Mouse (Mus musculus) midbrain, postnatal 0 days (tissue): Measurements from ENCODE around the gene Taf10. TPM values are rescaled to one million over a fixed set of nuclear protein-coding genes. Genes with fewer than 3 reads are reported as not detected.
"Not testable (repeated sequence)": the region's sequence is repeated elsewhere in the genome, so short reads cannot be mapped to it uniquely, and the experiment has no call there.

ENCODE experiments used
- ATAC-seq: fragments of 200-750 bp; cut with Nextera tagmentation; 2 replicates; pipeline ENCODE4 v1.8.0; 2017; ENCODE audit warnings: moderate number of reproducible peaks, mild to moderate bottlenecking, moderate TSS enrichment, moderate library complexity; ENCODE audit not compliant: low FRiP score
- DNase-seq: peaks from one replicate; pipeline ENCODE4 v3.0.0-alpha.2; 2015; ENCODE audit warnings: low spot score
- H3K27ac ChIP-seq: fragments of 300-500 bp; sonication (generic); 2 replicates; pipeline ENCODE4 v1.5.1; 2014; ENCODE audit warnings: low read depth, mild to moderate bottlenecking, low read length, mixed read lengths
- H3K27me3 ChIP-seq: fragments of 300-500 bp; sonication (generic); 2 replicates; pipeline ENCODE4 v1.6.1; 2014; ENCODE audit warnings: low read length, control low read depth, mixed read lengths; ENCODE audit not compliant: insufficient read depth
- H3K36me3 ChIP-seq: fragments of 300-500 bp; sonication (generic); 2 replicates; pipeline ENCODE4 v1.6.1; 2014; ENCODE audit warnings: low read length, control low read depth, mixed read lengths; ENCODE audit not compliant: insufficient read depth
- H3K4me1 ChIP-seq: fragments of 300-500 bp; sonication (generic); 2 replicates; pipeline ENCODE4 v1.6.1; 2014; ENCODE audit warnings: mild to moderate bottlenecking, control low read depth, antibody characterized with exemption, low read length, mixed read lengths; ENCODE audit not compliant: insufficient read depth
- H3K4me2 ChIP-seq: fragments of 300-500 bp; sonication (generic); 2 replicates; pipeline ENCODE4 v1.6.1; 2014; ENCODE audit warnings: low read depth, mild to moderate bottlenecking, low read length, mixed read lengths; ENCODE audit not compliant: poor library complexity, severe bottlenecking
- H3K4me3 ChIP-seq: fragments of 300-500 bp; sonication (generic); 2 replicates; pipeline ENCODE4 v1.5.1; 2014; ENCODE audit warnings: low read depth, mild to moderate bottlenecking, low read length, moderate library complexity
- H3K9ac ChIP-seq: fragments of 300-500 bp; sonication (generic); replicated peaks from 2 replicates; pipeline ENCODE4 v1.6.1; 2014; ENCODE audit warnings: mild to moderate bottlenecking, low read length, moderate library complexity, mixed read lengths; ENCODE audit not compliant: poor library complexity, severe bottlenecking
- H3K9me3 ChIP-seq: fragments of 300-500 bp; sonication (generic); 2 replicates; pipeline ENCODE4 v1.6.1; 2016; ENCODE audit warnings: low read length, control low read depth
- CTCF ChIP-seq: IDR thresholded peaks from 2 replicates; pipeline ENCODE4 v1.5.1; 2016; ENCODE audit warnings: antibody characterized with exemption, mild to moderate bottlenecking
- WGBS: fragments of 180-500 bp; shearing (Covaris S2); extraction: QIAGEN DNeasy Blood & Tissue Kit; methylation state at CpG from one replicate; pipeline ENCODE4 v1.1.7; 2014; 5-methylcytosine and 5-hydroxymethylcytosine counted together
- polyA plus RNA-seq: library from polyadenylated mRNA; unstranded; fragments of >200 nt; fragmentation: Nextera tagmentation; extraction: Ambion mirVana; gene quantifications from 2 replicates; pipeline ENCODE4 v1.2.1, GENCODE M21; 2015
- total RNA-seq: library from RNA; depleted of rRNA; stranded (reverse); fragments of >200 nt; gene quantifications from 2 replicates; pipeline ENCODE4 v1.2.3, GENCODE M21; 2014

Gene Taf10
- total and polyA plus RNA-seq, 2 experiments from 2014 or later: 65.7 to 91.2 TPM

DNA sequence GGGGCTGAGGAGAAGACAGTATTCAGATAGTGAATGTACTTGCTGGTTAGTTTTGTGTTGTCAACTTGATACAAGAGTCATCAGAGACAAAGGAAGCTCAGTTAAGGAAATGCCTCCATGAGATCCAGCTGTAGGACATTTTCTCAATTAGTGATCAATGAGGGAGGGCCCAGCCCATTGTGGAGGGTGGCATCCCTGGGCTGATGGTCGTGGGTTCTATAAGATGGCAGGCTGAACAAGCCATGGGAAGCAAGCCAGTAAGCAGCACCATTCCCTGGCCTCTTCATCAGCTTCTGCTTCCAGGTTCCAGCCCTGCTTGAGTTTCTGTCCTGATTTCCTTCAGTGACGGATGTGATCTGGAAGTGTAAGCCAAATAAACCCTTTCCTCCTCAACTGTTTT lies 3.6 kb upstream of the Taf10 start:
- Histone ChIP-seq H3K4me1 (peaks cover 8% of the 10 kb centered on the region; the same call in 1 of the 2 replicates), H3K27ac (no peak overlapping the region), H3K9me3 (no peaks in the 10 kb centered on the region), H3K4me2 (no peak overlapping the region), H3K4me3 (no peak overlapping the region), H3K9ac (no peak overlapping the region), H3K36me3 (peaks cover 14% of the 10 kb centered on the region), H3K27me3 (no peaks in the 10 kb centered on the region)
- TF ChIP-seq CTCF: no peak
- DNase-seq (no peak), ATAC-seq (no peak)
- WGBS: 81% methylated on average over 2 of the region's 2 CpGs

DNA sequence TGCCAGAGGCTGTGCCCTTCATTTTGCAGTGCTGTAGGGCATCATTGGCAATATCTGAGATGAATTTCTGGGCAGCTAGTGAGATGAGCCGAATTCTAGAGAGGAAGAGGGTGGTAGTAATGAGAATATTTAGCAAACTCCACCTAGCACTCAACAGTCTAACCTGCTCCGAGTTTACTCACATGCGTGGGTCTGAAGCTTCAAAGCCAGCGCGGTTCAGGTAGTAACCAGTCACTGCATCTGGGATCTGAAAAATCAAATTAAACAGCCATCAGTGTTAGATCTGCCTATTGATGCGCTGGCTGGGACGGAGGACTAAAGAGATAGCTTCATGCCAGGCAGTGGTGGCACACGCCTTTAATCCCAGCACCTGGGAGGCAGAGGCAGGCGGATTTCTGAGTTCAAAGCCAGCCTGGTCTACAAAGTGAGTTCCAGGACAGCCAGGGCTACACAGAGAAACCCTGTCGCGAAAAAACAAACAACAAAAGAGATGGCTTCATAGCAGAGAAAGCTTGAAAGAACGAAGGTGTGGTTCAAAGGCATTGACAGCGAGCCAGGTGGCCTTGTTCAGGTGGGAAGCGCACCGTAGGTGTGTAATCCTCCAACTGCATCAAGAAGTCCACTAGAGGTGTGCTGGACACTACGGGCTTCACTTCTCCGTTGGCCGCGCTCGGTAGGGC lies 775 bp downstream of the Taf10 start:
- Histone ChIP-seq H3K9ac (peak overlapping the region; percentile 86), H3K4me3 (peak overlapping the region; percentile 94), H3K36me3 (peaks cover 24% of the 10 kb centered on the region), H3K4me2 (peak overlapping the region; percentile 89), H3K27ac (peak overlapping the region; percentile 77; the same call in 1 of the 2 replicates)
- not testable (repeated sequence) for H3K4me1 ChIP-seq, ATAC-seq, DNase-seq, H3K9me3 ChIP-seq, H3K27me3 ChIP-seq
- WGBS: 37% methylated on average over 18 of the region's 20 CpGs

DNA sequence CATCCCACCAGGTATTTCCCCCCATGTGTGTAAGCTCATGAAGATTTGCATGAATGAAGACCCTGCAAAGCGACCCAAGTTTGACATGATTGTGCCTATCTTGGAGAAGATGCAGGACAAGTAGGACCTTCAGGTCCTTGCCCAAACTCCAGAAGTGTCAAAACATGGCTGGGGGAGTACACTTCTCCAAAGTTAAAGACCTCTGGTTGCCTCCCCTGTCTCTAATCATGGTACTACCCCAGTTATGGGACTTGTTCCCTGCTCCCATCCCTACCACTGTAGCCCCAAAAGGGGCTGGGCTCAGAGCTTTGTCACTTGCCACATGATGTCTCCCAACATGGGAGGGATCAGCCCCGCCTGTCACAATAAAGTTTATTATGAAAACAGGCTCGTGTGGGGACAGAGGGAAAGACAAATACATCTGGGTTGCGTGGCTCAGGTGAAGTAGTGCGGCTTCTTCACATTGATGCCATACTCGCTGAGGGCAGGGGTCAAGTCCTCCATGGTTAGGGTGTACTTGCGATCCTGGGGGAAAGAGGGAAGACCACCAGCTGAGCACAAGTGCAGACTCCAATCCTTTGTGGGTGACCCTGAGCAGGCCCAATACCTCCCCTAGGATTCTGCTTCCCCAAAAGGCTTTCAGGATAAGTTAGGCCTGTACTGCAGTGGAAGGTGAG lies 1.5 kb downstream of the Taf10 start:
- H3K4me3 ChIP-seq, H3K9ac ChIP-seq, DNase-seq, H3K27me3 ChIP-seq, H3K4me1 ChIP-seq, ATAC-seq, H3K4me2 ChIP-seq, H3K9me3 ChIP-seq, H3K27ac ChIP-seq: not testable (repeated sequence)
- H3K36me3 ChIP-seq: peaks cover 22% of the 10 kb centered on the region
- 91% methylated on average over 7 of the region's 7 CpGs for WGBS

DNA sequence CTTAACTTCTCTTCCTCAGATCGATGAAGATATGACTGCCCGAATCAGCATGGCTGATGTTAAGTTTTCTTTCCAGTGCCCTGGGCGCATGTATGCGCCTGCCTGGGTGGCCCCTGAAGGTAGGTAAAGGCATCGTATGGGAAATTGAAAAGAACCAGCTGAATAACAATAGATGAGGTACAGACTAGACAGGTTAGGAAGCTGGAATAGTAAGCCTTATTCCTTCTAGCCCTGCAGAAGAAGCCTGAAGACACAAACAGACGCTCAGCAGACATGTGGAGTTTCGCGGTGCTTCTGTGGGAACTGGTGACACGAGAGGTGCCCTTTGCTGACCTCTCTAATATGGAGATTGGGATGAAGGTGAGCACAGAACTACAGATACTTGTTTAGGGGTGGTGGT lies 2.2 kb downstream of the Taf10 start:
- Histone ChIP-seq H3K4me3 (no peak overlapping the region), H3K36me3 (peaks cover 19% of the 10 kb centered on the region), H3K27me3 (no peaks in the 10 kb centered on the region), H3K27ac (no peak overlapping the region), H3K9ac (no peak overlapping the region), H3K9me3 (no peaks in the 10 kb centered on the region), H3K4me1 (peaks cover 6% of the 10 kb centered on the region; the same call in 1 of the 2 replicates), H3K4me2 (no peak overlapping the region)
- no peak for ATAC-seq
- no peak for DNase-seq
- TF ChIP-seq CTCF: no peak
- WGBS: 93% methylated on average over 9 of the region's 9 CpGs

DNA sequence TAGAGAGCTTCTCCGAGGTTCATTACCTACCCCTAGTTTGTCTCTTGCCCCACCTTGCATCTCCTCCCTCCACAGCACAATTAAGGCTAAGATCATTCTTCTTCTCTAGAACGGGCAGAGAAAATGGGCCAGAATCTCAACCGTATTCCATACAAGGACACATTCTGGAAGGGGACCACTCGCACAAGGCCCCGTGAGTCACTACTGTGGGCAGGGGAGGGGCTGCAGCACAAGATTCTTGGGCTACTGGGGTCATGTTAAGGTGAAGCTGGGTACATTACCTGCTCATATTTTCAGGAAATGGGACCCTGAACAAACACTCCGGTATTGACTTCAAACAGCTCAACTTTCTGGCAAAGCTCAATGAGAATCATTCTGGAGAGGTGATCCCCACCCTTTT lies 3.3 kb downstream of the Taf10 start:
- Histone ChIP-seq H3K27ac (no peak overlapping the region), H3K9me3 (no peaks in the 10 kb centered on the region), H3K4me1 (peaks cover 6% of the 10 kb centered on the region; the same call in 1 of the 2 replicates), H3K4me3 (no peak overlapping the region), H3K36me3 (peaks cover 14% of the 10 kb centered on the region; the same call in 1 of the 2 replicates), H3K9ac (no peak overlapping the region), H3K4me2 (no peak overlapping the region), H3K27me3 (no peaks in the 10 kb centered on the region)
- ATAC-seq: no peak
- 88% methylated on average over 6 of the region's 6 CpGs for WGBS
- TF ChIP-seq CTCF: no peak
- DNase-seq: no peak

DNA sequence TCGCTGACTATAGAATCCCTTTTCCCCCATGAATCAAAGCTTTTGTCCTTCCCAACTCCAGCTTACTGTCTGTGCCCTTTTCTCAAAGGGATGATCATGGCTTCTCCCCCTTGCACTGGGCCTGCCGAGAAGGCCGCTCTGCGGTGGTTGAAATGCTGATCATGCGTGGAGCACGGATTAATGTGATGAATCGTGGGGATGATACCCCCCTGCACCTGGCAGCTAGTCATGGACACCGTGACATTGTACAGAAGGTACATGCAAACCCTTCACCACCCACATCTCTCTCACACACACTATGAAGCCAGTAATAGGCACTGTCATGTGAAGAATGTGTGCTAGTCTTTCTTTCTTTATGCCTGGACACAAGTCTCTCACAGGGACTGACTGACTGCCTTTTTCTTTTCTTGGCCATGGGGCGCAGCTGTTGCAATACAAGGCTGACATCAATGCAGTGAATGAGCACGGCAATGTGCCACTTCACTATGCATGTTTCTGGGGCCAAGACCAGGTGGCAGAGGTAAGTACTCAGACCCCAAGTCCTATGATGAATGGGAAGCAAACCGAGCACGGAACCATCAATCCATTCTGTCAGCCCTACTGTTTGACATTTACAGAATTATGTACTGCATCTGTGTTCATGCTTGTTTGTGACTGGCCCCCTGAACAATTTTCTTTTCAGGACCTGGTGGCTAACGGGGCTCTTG lies 3.9 kb downstream of the Taf10 start:
- Histone ChIP-seq H3K4me3 (no peak overlapping the region), H3K36me3 (peaks cover 14% of the 10 kb centered on the region; the same call in 1 of the 2 replicates), H3K9ac (no peak overlapping the region), H3K27me3 (no peaks in the 10 kb centered on the region), H3K4me1 (peaks cover 9% of the 10 kb centered on the region; the same call in 1 of the 2 replicates), H3K9me3 (no peaks in the 10 kb centered on the region), H3K4me2 (no peak overlapping the region), H3K27ac (no peak overlapping the region)
- WGBS: 81% methylated on average over 13 of the region's 13 CpGs
- no peak for DNase-seq
- TF ChIP-seq CTCF: no peak
- ATAC-seq: no peak
